Mouse (Mus musculus): ENCODE measurements around the gene Agfg2. TPM values are rescaled to one million over a fixed set of nuclear protein-coding genes. Genes with fewer than 3 reads are reported as not detected.
"Not testable (repeated sequence)": the region's sequence is repeated elsewhere in the genome, so short reads cannot be mapped to it uniquely, and the experiment has no call there.

The Agfg2 gene
- 16.2 and 17.6 TPM in 2 replicates for polyA plus RNA-seq (2012; ENCODE audit: insufficient read depth, insufficient read length, missing spikeins)

- H3K4me3 ChIP-seq (ENCODE audit: insufficient read depth, low read depth, low read length), result peak within 1 kb of the TSS; percentile 74
- no peaks in the 10 kb centered on the region for H3K4me1 ChIP-seq (ENCODE audit: control insufficient read depth, insufficient read depth, insufficient read length, low read length)
- H3K27ac ChIP-seq (replicated peaks; ENCODE audit: low read depth, low read length), result no peak within 1 kb of the TSS
Measured at GRCm38 (mm10) chr5:137684294-137685123, at the start of gene Agfg2. Gene Agfg2 (minus strand): TSS chr5:137684726.

- H3K27ac ChIP-seq (replicated peaks; ENCODE audit: low read depth, low read length), result no peak overlapping the region
- no peak overlapping the region for H3K4me3 ChIP-seq (ENCODE audit: insufficient read depth, low read depth, low read length)
- no peaks in the 10 kb centered on the region for H3K4me1 ChIP-seq (ENCODE audit: control insufficient read depth, insufficient read depth, insufficient read length, low read length)
Measured at GRCm38 (mm10) chr5:137733638-137734288, 49.2 kb upstream of the Agfg2 start.

- no peak overlapping the region for H3K27ac ChIP-seq (replicated peaks; ENCODE audit: low read depth, low read length)
- H3K4me1 ChIP-seq (ENCODE audit: control insufficient read depth, insufficient read depth, insufficient read length, low read length), result no peaks in the 10 kb centered on the region
- no peak overlapping the region for H3K4me3 ChIP-seq (ENCODE audit: insufficient read depth, low read depth, low read length)
Measured at GRCm38 (mm10) chr5:137726767-137727166, 42.2 kb upstream of the Agfg2 start.

- H3K4me3 ChIP-seq (ENCODE audit: insufficient read depth, low read depth, low read length), result no peak overlapping the region
- no peak overlapping the region for H3K27ac ChIP-seq (replicated peaks; ENCODE audit: low read depth, low read length)
- no peaks in the 10 kb centered on the region for H3K4me1 ChIP-seq (ENCODE audit: control insufficient read depth, insufficient read depth, insufficient read length, low read length)
Measured at GRCm38 (mm10) chr5:137723840-137724239, 39.3 kb upstream of the Agfg2 start.

- not testable (repeated sequence) for H3K4me3 ChIP-seq (ENCODE audit: insufficient read depth, low read depth, low read length); H3K27ac ChIP-seq (replicated peaks; ENCODE audit: low read depth, low read length); H3K4me1 ChIP-seq (ENCODE audit: control insufficient read depth, insufficient read depth, insufficient read length, low read length)
Measured at GRCm38 (mm10) chr5:137720558-137721164, 36.1 kb upstream of the Agfg2 start.

- no peaks in the 10 kb centered on the region for H3K4me1 ChIP-seq (ENCODE audit: control insufficient read depth, insufficient read depth, insufficient read length, low read length)
- no peak overlapping the region for H3K27ac ChIP-seq (replicated peaks; ENCODE audit: low read depth, low read length)
Measured at GRCm38 (mm10) chr5:137719088-137719487, 34.6 kb upstream of the Agfg2 start.

GRCm38 (mm10) chr5:137718020-137718790 is 33.7 kb upstream of the Agfg2 start:
- H3K4me1 ChIP-seq (ENCODE audit: control insufficient read depth, insufficient read depth, insufficient read length, low read length), result no peaks in the 10 kb centered on the region
- H3K27ac ChIP-seq (replicated peaks; ENCODE audit: low read depth, low read length), result no peak overlapping the region
- no peak overlapping the region for H3K4me3 ChIP-seq (ENCODE audit: insufficient read depth, low read depth, low read length)

More at GRCm38 (mm10) chr5:137719088-137719487, 34.6 kb upstream of the Agfg2 start:
- H3K4me3 ChIP-seq (ENCODE audit: insufficient read depth, low read depth, low read length), result no peak overlapping the region

GRCm38 (mm10) chr5:137715685-137716084 is 31.2 kb upstream of the Agfg2 start:
- no peak overlapping the region for H3K4me3 ChIP-seq (ENCODE audit: insufficient read depth, low read depth, low read length)
- H3K4me1 ChIP-seq (ENCODE audit: control insufficient read depth, insufficient read depth, insufficient read length, low read length), result no peaks in the 10 kb centered on the region
- no peak overlapping the region for H3K27ac ChIP-seq (replicated peaks; ENCODE audit: low read depth, low read length)

- Histone ChIP-seq H3K4me3 (ENCODE audit: insufficient read depth, low read depth, low read length) (no peak overlapping the region), H3K27ac (replicated peaks; ENCODE audit: low read depth, low read length) (no peak overlapping the region), H3K4me1 (ENCODE audit: control insufficient read depth, insufficient read depth, insufficient read length, low read length) (no peaks in the 10 kb centered on the region)
Measured at GRCm38 (mm10) chr5:137713454-137713853, 28.9 kb upstream of the Agfg2 start.

GRCm38 (mm10) chr5:137706913-137707633 is 22.5 kb upstream of the Agfg2 start:
- Histone ChIP-seq H3K4me1 (ENCODE audit: control insufficient read depth, insufficient read depth, insufficient read length, low read length) (no peaks in the 10 kb centered on the region), H3K27ac (replicated peaks; ENCODE audit: low read depth, low read length) (no peak overlapping the region), H3K4me3 (ENCODE audit: insufficient read depth, low read depth, low read length) (no peak overlapping the region)

GRCm38 (mm10) chr5:137705242-137705641 is 20.7 kb upstream of the Agfg2 start:
- Histone ChIP-seq H3K27ac (replicated peaks; ENCODE audit: low read depth, low read length) (no peak overlapping the region), H3K4me1 (ENCODE audit: control insufficient read depth, insufficient read depth, insufficient read length, low read length) (no peaks in the 10 kb centered on the region), H3K4me3 (ENCODE audit: insufficient read depth, low read depth, low read length) (no peak overlapping the region; the same call in 1 of the 2 replicates)

GRCm38 (mm10) chr5:137699850-137700249 is 15.3 kb upstream of the Agfg2 start:
- H3K4me3 ChIP-seq (ENCODE audit: insufficient read depth, low read depth, low read length), result no peak overlapping the region
- H3K4me1 ChIP-seq (ENCODE audit: control insufficient read depth, insufficient read depth, insufficient read length, low read length), result no peaks in the 10 kb centered on the region
- no peak overlapping the region for H3K27ac ChIP-seq (replicated peaks; ENCODE audit: low read depth, low read length)

GRCm38 (mm10) chr5:137699080-137699479 is 14.6 kb upstream of the Agfg2 start:
- no peaks in the 10 kb centered on the region for H3K4me1 ChIP-seq (ENCODE audit: control insufficient read depth, insufficient read depth, insufficient read length, low read length)
- no peak overlapping the region for H3K27ac ChIP-seq (replicated peaks; ENCODE audit: low read depth, low read length)
- H3K4me3 ChIP-seq (ENCODE audit: insufficient read depth, low read depth, low read length), result no peak overlapping the region

- no peaks in the 10 kb centered on the region for H3K4me1 ChIP-seq (ENCODE audit: control insufficient read depth, insufficient read depth, insufficient read length, low read length)
- H3K27ac ChIP-seq (replicated peaks; ENCODE audit: low read depth, low read length), result no peak overlapping the region
- H3K4me3 ChIP-seq (ENCODE audit: insufficient read depth, low read depth, low read length), result no peak overlapping the region
Measured at GRCm38 (mm10) chr5:137695930-137696329, 11.4 kb upstream of the Agfg2 start.
